Mouse (Mus musculus) CD4-positive, CD25-positive, alpha-beta regulatory T cell, adult 4 months (primary cell): ENCODE data around the gene Drosha. TPM values are rescaled to one million over a fixed set of nuclear protein-coding genes. Genes with fewer than 3 reads are reported as not detected.

Experiments used
- ATAC-seq: one replicate; pipeline ENCODE4 v1.8.0; 2017
- polyA plus RNA-seq, 2 experiments: library from polyadenylated mRNA; unstranded; fragments of 100-300 nt; shearing (Covaris generic); gene quantifications; one replicate each; pipeline ENCODE4 v1.2.1; 2017

Drosha gene
- polyA plus RNA-seq, 2 experiments from 2014 or later, result 12.7 to 17.1 TPM

- ATAC-seq, result no peak
Observed at GRCm38 (mm10) chr15:12941651-12942180, 117.1 kb downstream of the Drosha start.

GRCm38 (mm10) chr15:12942424-12942823 is 117.8 kb downstream of the Drosha start:
- no peak for ATAC-seq

- no peak for ATAC-seq
Observed at GRCm38 (mm10) chr15:12958051-12958450, 133.4 kb downstream of the Drosha start.

GRCm38 (mm10) chr15:12962179-12962578 is 137.6 kb downstream of the Drosha start:
- no peak for ATAC-seq

GRCm38 (mm10) chr15:12965209-12965608 is 140.6 kb downstream of the Drosha start:
- no peak for ATAC-seq

- ATAC-seq, result no peak
Observed at GRCm38 (mm10) chr15:12968815-12969214, 144.2 kb downstream of the Drosha start.

GRCm38 (mm10) chr15:12972441-12972840 is 147.8 kb downstream of the Drosha start:
- ATAC-seq, result no peak

Other genes with a start within 250 kb of the Drosha start
- gene Pdzd2, start 84.9 kb upstream of the Drosha start, polyA plus RNA-seq, result under 1 TPM; 0.08 to 0.63 TPM
- gene 6030458C11Rik, start 166 bp upstream of the Drosha start, polyA plus RNA-seq, result 10 to 100 TPM; 37.6 to 44.9 TPM